Mouse (Mus musculus) myocyte (in vitro differentiated cells): ENCODE results near the gene Tecpr1.

Experiments
- CEBPB ChIP-seq: IDR thresholded peaks from 2 replicates; pipeline ENCODE4 v1.6.1; 2011; ENCODE audit warnings: mild to moderate bottlenecking, moderate library complexity; ENCODE audit not compliant: poor library complexity, insufficient read depth, severe bottlenecking
- E2F4 ChIP-seq: IDR thresholded peaks from one replicate; pipeline ENCODE4 v1.6.1; 2011; ENCODE audit warnings: mild to moderate bottlenecking, control low read depth, moderate library complexity; ENCODE audit not compliant: insufficient read depth
- MAX ChIP-seq: IDR thresholded peaks from one replicate; pipeline ENCODE4 v1.6.1; 2011; ENCODE audit warnings: low read depth, mild to moderate bottlenecking, control low read depth
- POLR2A ChIP-seq: IDR thresholded peaks from one replicate; pipeline ENCODE4 v1.6.1; 2011; ENCODE audit warnings: low read depth, mild to moderate bottlenecking, control low read depth, moderate library complexity; ENCODE audit not compliant: insufficient read length
- POLR2AphosphoS2 ChIP-seq: IDR thresholded peaks from one replicate; pipeline ENCODE4 v1.6.1; 2011; ENCODE audit warnings: low read depth, control low read depth; ENCODE audit not compliant: insufficient read length
- TCF12 ChIP-seq: IDR thresholded peaks from one replicate; pipeline ENCODE4 v1.6.1; 2011; ENCODE audit warnings: mild to moderate bottlenecking, control low read depth; ENCODE audit not compliant: poor library complexity, insufficient read depth, severe bottlenecking
- USF1 ChIP-seq: IDR thresholded peaks from one replicate; pipeline ENCODE4 v1.6.1; 2011; ENCODE audit warnings: low read depth, mild to moderate bottlenecking, control low read depth, moderate library complexity

GRCm38 (mm10) chr5:144203398-144203959 is 19.9 kb downstream of the Tecpr1 start:
- no peak for TF ChIP-seq E2F4
- TF ChIP-seq POLR2A: no peak
- no peak for TF ChIP-seq POLR2AphosphoS2
- TF ChIP-seq MAX: no peak
- TF ChIP-seq TCF12: no peak
- TF ChIP-seq USF1: no peak
- no peak for TF ChIP-seq CEBPB
